Mouse (Mus musculus) G1E (cell line): ENCODE results near the gene Tnf. TPM values are rescaled to one million over a fixed set of nuclear protein-coding genes. Genes with fewer than 3 reads are reported as not detected.

Source experiments
- ATAC-seq: 2 replicates; pipeline ENCODE4 v1.8.0; 2016; ENCODE audit warnings: mild to moderate bottlenecking; ENCODE audit not compliant: insufficient number of reproducible peaks, poor library complexity, low FRiP score, severe bottlenecking; ENCODE audit errors: extremely low read depth
- DNase-seq: peaks from one replicate; pipeline ENCODE4 v3.0.0; 2012; ENCODE audit warnings: low spot score
- H3K27me3 ChIP-seq: 2 replicates; pipeline ENCODE4 v1.6.1; 2012; ENCODE audit warnings: mild to moderate bottlenecking, low read length, inconsistent platforms; ENCODE audit not compliant: insufficient read depth
- H3K36me3 ChIP-seq: replicated peaks from 2 replicates; pipeline ENCODE3; 2012; ENCODE audit warnings: mild to moderate bottlenecking, inconsistent platforms
- H3K4me1 ChIP-seq: 2 replicates; pipeline ENCODE4 v1.6.1; 2012; ENCODE audit warnings: low read depth, low read length, inconsistent platforms, mixed read lengths; ENCODE audit not compliant: insufficient read depth
- H3K4me3 ChIP-seq: 2 replicates; pipeline ENCODE4 v1.5.1; 2012; ENCODE audit warnings: low read depth, mild to moderate bottlenecking, inconsistent platforms, low read length, moderate library complexity, mixed read lengths
- H3K9me3 ChIP-seq: replicated peaks from 2 replicates; pipeline ENCODE4 v1.6.1; 2012; ENCODE audit warnings: inconsistent platforms
- CTCF ChIP-seq: IDR thresholded peaks from 2 replicates; pipeline ENCODE4 v1.5.1; 2012; ENCODE audit warnings: low read depth, low read length, inconsistent platforms, mixed read lengths
- GATA1 ChIP-seq: IDR thresholded peaks from 2 replicates; pipeline ENCODE4 v1.6.1; 2012; ENCODE audit warnings: borderline replicate concordance, low read length, inconsistent platforms, mixed read lengths
- GATA2 ChIP-seq: IDR thresholded peaks from 2 replicates; pipeline ENCODE4 v1.6.1; 2012; ENCODE audit warnings: low read depth, low read length, inconsistent platforms, borderline replicate concordance
- POLR2AphosphoS5 ChIP-seq: IDR thresholded peaks from 2 replicates; pipeline ENCODE4 v1.6.1; 2012; ENCODE audit warnings: low read depth, low read length, inconsistent platforms; ENCODE audit not compliant: insufficient replicate concordance
- TAL1 ChIP-seq: conservative IDR thresholded peaks from 2 replicates; pipeline ENCODE4 v1.6.1; 2012; ENCODE audit warnings: low read depth, low read length, inconsistent platforms, mixed read lengths
- polyA plus RNA-seq: library from polyadenylated mRNA; stranded (reverse); fragments of >175 nt; gene quantifications from 2 replicates; pipeline ENCODE4 v1.2.3, GENCODE M21; 2012
- total RNA-seq, 2 experiments: library from RNA; stranded (forward) in 1 of 2; stranded (reverse) in 1 of 2; fragments of 200-1000 nt in 1 of 2; fragments of >200 nt in 1 of 2; fragmentation: Nextera tagmentation in 1 of 2; gene quantifications; 2 replicates each; pipeline ENCODE4 v1.2.3; 2014 to 2017

Tnf gene
- total and polyA plus RNA-seq, 3 experiments, result 0.04 to 1.4 (median 0.68) TPM

- ATAC-seq (no peak), DNase-seq (no peak)
- Histone ChIP-seq H3K36me3 (peaks cover 86% of the 10 kb centered on the region), H3K9me3 (no peaks in the 10 kb centered on the region), H3K4me3 (peak overlapping the region; percentile 87; the same call in 1 of the 2 replicates), H3K4me1 (peaks cover 86% of the 10 kb centered on the region), H3K27me3 (no peaks in the 10 kb centered on the region)
- TF ChIP-seq CTCF (peak; percentile 43), TAL1 (no peak), POLR2AphosphoS5 (no peak), GATA2 (no peak)
Measured at GRCm38 (mm10) chr17:35245731-35246623, 44.2 kb upstream of the Tnf start.

GRCm38 (mm10) chr17:35244999-35245398 lies 43.2 kb upstream of the Tnf start:
- no peak for TF ChIP-seq GATA2
- no peak for TF ChIP-seq POLR2AphosphoS5
- no peak for TF ChIP-seq TAL1
- no peak for TF ChIP-seq GATA1
- TF ChIP-seq CTCF, result no peak
- DNase-seq (no peak), ATAC-seq (no peak)
- peaks cover 86% of the 10 kb centered on the region for H3K4me1 ChIP-seq
- no peaks in the 10 kb centered on the region for H3K27me3 ChIP-seq
- H3K36me3 ChIP-seq, result peaks cover 82% of the 10 kb centered on the region
- H3K4me3 ChIP-seq, result peak overlapping the region; percentile 87; the same call in 1 of the 2 replicates
- H3K9me3 ChIP-seq, result no peaks in the 10 kb centered on the region

- H3K4me1 ChIP-seq, result peaks cover 75% of the 10 kb centered on the region
- peak; percentile 51 for DNase-seq
- TF ChIP-seq POLR2AphosphoS5 (no peak), GATA2 (no peak), GATA1 (no peak), TAL1 (no peak), CTCF (no peak)
- no peaks in the 10 kb centered on the region for H3K27me3 ChIP-seq
- H3K9me3 ChIP-seq, result no peaks in the 10 kb centered on the region
- no peak for ATAC-seq
- H3K36me3 ChIP-seq, result peaks cover 73% of the 10 kb centered on the region
- peak overlapping the region; percentile 87 for H3K4me3 ChIP-seq
Measured at GRCm38 (mm10) chr17:35243086-35243485, 41.3 kb upstream of the Tnf start.

- H3K36me3 ChIP-seq, result peaks cover 73% of the 10 kb centered on the region
- no peak for TF ChIP-seq GATA1
- no peak for TF ChIP-seq GATA2
- TF ChIP-seq TAL1, result no peak
- TF ChIP-seq POLR2AphosphoS5, result no peak
- TF ChIP-seq CTCF, result no peak
- H3K27me3 ChIP-seq, result no peaks in the 10 kb centered on the region
- H3K4me1 ChIP-seq, result peaks cover 69% of the 10 kb centered on the region
- peak; percentile 78 for DNase-seq
- H3K9me3 ChIP-seq, result no peaks in the 10 kb centered on the region
- H3K4me3 ChIP-seq, result peak overlapping the region; percentile 87
- peak; percentile 34 for ATAC-seq
Measured at GRCm38 (mm10) chr17:35242015-35242941, 40.5 kb upstream of the Tnf start.

GRCm38 (mm10) chr17:35241305-35242014 lies 39.7 kb upstream of the Tnf start, which contains the start of gene Ddx39b:
TSS of gene Ddx39b (plus strand) at chr17:35241746.
- TF ChIP-seq GATA2 (no peak), POLR2AphosphoS5 (no peak), GATA1 (no peak), TAL1 (no peak), CTCF (no peak)
- peaks cover 70% of the 10 kb centered on the region for H3K36me3 ChIP-seq
- H3K9me3 ChIP-seq, result no peaks in the 10 kb centered on the region
- ATAC-seq, result peak; percentile 63
- DNase-seq, result peak; percentile 90
- H3K4me1 ChIP-seq, result peaks cover 67% of the 10 kb centered on the region
- no peaks in the 10 kb centered on the region for H3K27me3 ChIP-seq
- peak within 1 kb of the TSS; percentile 87 for H3K4me3 ChIP-seq
